Mouse (Mus musculus): ENCODE results near the gene Bpnt1.

Gene Bpnt1

GRCm38 (mm10) chr1:185333651-185334050 is 1.7 kb downstream of the Bpnt1 start:
- DNase-seq: no peak

- no peak for DNase-seq
These were observed 2.2 kb downstream of the Bpnt1 start for GRCm38 (mm10) chr1:185334136-185334535.

- DNase-seq: no peak
These were observed 3.3 kb downstream of the Bpnt1 start for GRCm38 (mm10) chr1:185335231-185335765.

- DNase-seq: no peak
These were observed 4.6 kb downstream of the Bpnt1 start for GRCm38 (mm10) chr1:185336535-185336934.

GRCm38 (mm10) chr1:185342441-185342840 is 10.5 kb downstream of the Bpnt1 start:
- DNase-seq: peak; percentile 52

GRCm38 (mm10) chr1:185343422-185343821 is 11.5 kb downstream of the Bpnt1 start:
- DNase-seq: no peak

GRCm38 (mm10) chr1:185346188-185346587 is 14.2 kb downstream of the Bpnt1 start:
- no peak for DNase-seq

GRCm38 (mm10) chr1:185349741-185350140 is 17.8 kb downstream of the Bpnt1 start:
- DNase-seq: no peak

GRCm38 (mm10) chr1:185350611-185351010 is 18.7 kb downstream of the Bpnt1 start:
- no peak for DNase-seq

- DNase-seq: no peak
These were observed 20.2 kb downstream of the Bpnt1 start for GRCm38 (mm10) chr1:185352151-185352550.

- no peak for DNase-seq
These were observed 21.4 kb downstream of the Bpnt1 start for GRCm38 (mm10) chr1:185353351-185353750.

GRCm38 (mm10) chr1:185354731-185355130 is 22.8 kb downstream of the Bpnt1 start:
- DNase-seq: no peak

- no peak for DNase-seq
These were observed 24.3 kb downstream of the Bpnt1 start for GRCm38 (mm10) chr1:185356246-185356645.

- no peak for DNase-seq
These were observed 26.3 kb downstream of the Bpnt1 start for GRCm38 (mm10) chr1:185358211-185358610.

- DNase-seq: peak; percentile 99
These were observed 30.9 kb downstream of the Bpnt1 start, which contains the start of gene Eprs for GRCm38 (mm10) chr1:185362677-185363520. Gene Eprs, plus strand, starts transcription at chr1:185363044.

- DNase-seq: peak; percentile 57
These were observed 31.7 kb downstream of the Bpnt1 start for GRCm38 (mm10) chr1:185363526-185364182.

GRCm38 (mm10) chr1:185364183-185364540 is 32.2 kb downstream of the Bpnt1 start:
- DNase-seq: no peak

- DNase-seq: no peak
These were observed 35.4 kb downstream of the Bpnt1 start for GRCm38 (mm10) chr1:185367383-185367782.

GRCm38 (mm10) chr1:185369979-185370378 is 38.0 kb downstream of the Bpnt1 start:
- DNase-seq: no peak

- DNase-seq: no peak
These were observed 44.4 kb downstream of the Bpnt1 start for GRCm38 (mm10) chr1:185376390-185376789.

- DNase-seq: no peak
These were observed 45.5 kb downstream of the Bpnt1 start for GRCm38 (mm10) chr1:185377429-185377828.

GRCm38 (mm10) chr1:185401615-185402014 is 69.7 kb downstream of the Bpnt1 start:
- no peak for DNase-seq

GRCm38 (mm10) chr1:185404021-185404420 is 72.1 kb downstream of the Bpnt1 start:
- DNase-seq: no peak

GRCm38 (mm10) chr1:185405921-185406320 is 74.0 kb downstream of the Bpnt1 start:
- DNase-seq: no peak

Data from cerebellum, adult 11-12 months (tissue).